Mouse (Mus musculus): ENCODE measurements around the gene Tctex1d2. TPM values are rescaled to one million over a fixed set of nuclear protein-coding genes. Genes with fewer than 3 reads are reported as not detected.

Gene Tctex1d2
- 26.9 TPM for polyA plus RNA-seq (2014; fragmentation: Illumina TruSeq; extraction: RNeasy Lipid Tissue Mini Kit (QIAGEN cat#74804); ENCODE audit: low read depth, low replicate concordance)

DNA sequence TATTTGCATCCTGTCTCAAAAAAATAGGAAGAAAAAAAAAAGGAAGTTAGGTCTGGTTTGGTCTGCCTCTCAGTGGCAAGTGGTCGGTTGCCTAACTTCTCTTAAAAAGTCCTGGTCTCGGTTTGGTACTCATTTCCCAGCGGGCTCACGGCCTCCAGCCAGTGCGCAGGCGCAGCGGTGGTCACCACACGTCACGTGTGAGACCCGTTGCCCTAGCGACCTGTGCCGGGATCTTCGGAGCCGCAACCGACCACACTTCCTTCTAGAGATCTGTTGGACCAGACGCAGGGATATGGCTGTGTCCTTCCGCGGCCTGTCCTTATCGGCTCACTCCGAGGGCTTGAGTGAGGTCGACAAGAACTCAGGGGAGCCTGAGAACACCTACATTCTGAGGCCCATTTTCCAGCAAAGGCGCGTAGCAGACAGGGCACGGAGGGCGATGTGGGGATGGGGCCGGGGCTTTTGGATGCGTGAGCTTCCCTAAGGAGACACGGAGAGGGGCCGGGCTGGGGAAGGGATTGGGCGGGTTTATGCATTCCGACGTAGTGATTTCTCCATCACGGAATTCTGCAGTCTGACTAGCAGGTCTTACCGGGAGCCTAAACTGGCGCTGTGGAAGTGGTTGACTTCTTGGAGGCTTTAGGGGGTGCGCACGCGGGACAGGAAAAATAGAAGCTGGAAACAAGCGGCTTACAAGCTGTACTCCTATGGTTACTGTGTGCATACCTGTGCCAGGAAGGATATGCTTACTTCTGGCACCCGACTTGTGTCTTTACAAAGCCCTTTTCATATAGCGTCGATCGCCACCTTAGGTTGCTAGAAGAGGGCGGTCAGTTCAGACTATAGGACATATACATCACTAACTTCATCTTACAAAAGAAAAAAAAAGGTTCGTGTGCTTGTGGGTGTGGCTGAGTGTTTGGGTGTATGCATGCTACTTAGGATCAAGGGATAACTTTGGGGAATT lies at the start of gene Tctex1d2:
Gene Tctex1d2 (plus strand): TSS at position 186 of the 967 bp plus-strand sequence.

DNA sequence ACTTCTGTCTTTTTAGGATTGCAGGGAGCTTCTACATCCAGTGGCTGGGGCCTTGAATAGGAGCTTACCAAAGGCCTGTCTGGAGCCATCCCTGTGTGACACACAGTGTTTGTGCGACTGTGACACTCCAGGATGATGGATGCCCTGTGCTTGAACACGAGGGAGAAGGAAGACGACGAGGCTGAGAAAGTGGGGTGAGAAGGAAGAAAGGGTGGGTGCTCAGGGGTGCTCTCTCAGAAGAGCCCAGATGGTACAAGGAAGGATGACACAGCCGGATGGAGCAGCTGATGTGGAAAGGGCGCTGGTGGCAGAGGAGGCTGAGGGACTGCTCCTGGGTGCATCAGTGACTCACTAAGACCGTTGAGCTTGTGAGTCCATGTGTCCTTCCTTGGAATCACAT lies 19.2 kb upstream of the Tctex1d2 start, which contains the start of gene Tm4sf19:
Gene Tm4sf19 (plus strand): TSS at position 240 of the 400 bp plus-strand sequence.

DNA sequence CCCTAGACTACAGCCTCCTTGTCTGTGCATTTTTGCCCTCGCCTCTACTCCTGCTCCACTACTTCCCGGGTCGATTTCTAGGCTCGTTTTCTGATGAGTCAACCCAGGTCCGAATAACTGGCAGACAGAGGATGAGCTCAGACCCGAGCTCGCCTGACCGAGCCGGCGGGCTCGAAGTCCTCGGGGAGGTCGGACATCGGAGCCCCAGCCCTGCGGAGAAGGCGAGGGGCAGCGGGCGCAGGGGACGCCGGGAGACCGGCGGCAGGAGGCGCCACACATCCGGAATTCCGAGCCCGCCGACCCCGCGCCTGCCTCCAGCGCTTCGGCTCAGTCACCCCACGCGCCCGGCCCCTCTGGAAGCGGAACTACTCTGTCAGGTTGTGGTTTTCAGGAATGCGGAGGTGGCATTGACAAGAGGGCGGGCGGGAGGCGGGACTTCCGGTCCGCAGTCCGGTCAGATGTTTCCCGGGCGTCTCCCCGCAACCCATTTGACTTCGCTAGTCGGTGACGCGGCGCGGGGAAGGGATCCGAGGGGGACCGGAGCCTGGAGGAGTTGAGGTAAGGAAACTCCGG lies 11.1 kb downstream of the Tctex1d2 start, which contains the start of gene Pcyt1a:
Gene Pcyt1a (plus strand): TSS at position 448 of the 573 bp plus-strand sequence.

Other genes with a start within 250 kb of the Tctex1d2 start
- gene Bex6, start 239.9 kb upstream of the Tctex1d2 start, polyA plus RNA-seq (2014; fragmentation: Illumina TruSeq; extraction: RNeasy Lipid Tissue Mini Kit (QIAGEN cat#74804); ENCODE audit: low read depth, low replicate concordance), result not detected
- gene Fbxo45, start 172.5 kb upstream of the Tctex1d2 start, polyA plus RNA-seq (2014; fragmentation: Illumina TruSeq; extraction: RNeasy Lipid Tissue Mini Kit (QIAGEN cat#74804); ENCODE audit: low read depth, low replicate concordance), result 26.0 TPM
- 19.4 TPM for gene Wdr53, start 172.5 kb upstream of the Tctex1d2 start, polyA plus RNA-seq (2014; fragmentation: Illumina TruSeq; extraction: RNeasy Lipid Tissue Mini Kit (QIAGEN cat#74804); ENCODE audit: low read depth, low replicate concordance)
- gene Smco1, start 148.2 kb upstream of the Tctex1d2 start, polyA plus RNA-seq (2014; fragmentation: Illumina TruSeq; extraction: RNeasy Lipid Tissue Mini Kit (QIAGEN cat#74804); ENCODE audit: low read depth, low replicate concordance), result not detected
- gene Rnf168, start 142.2 kb upstream of the Tctex1d2 start, polyA plus RNA-seq (2014; fragmentation: Illumina TruSeq; extraction: RNeasy Lipid Tissue Mini Kit (QIAGEN cat#74804); ENCODE audit: low read depth, low replicate concordance), result 11.2 TPM
- gene Ubxn7, start 87.4 kb upstream of the Tctex1d2 start, polyA plus RNA-seq (2014; fragmentation: Illumina TruSeq; extraction: RNeasy Lipid Tissue Mini Kit (QIAGEN cat#74804); ENCODE audit: low read depth, low replicate concordance), result 9.5 TPM
- 0.83 TPM for gene Tm4sf19, start 19.2 kb upstream of the Tctex1d2 start, polyA plus RNA-seq (2014; fragmentation: Illumina TruSeq; extraction: RNeasy Lipid Tissue Mini Kit (QIAGEN cat#74804); ENCODE audit: low read depth, low replicate concordance)
- 27.3 TPM for gene Pcyt1a, start 11.2 kb downstream of the Tctex1d2 start, polyA plus RNA-seq (2014; fragmentation: Illumina TruSeq; extraction: RNeasy Lipid Tissue Mini Kit (QIAGEN cat#74804); ENCODE audit: low read depth, low replicate concordance)
- gene Slc51a, start 68.2 kb downstream of the Tctex1d2 start, polyA plus RNA-seq (2014; fragmentation: Illumina TruSeq; extraction: RNeasy Lipid Tissue Mini Kit (QIAGEN cat#74804); ENCODE audit: low read depth, low replicate concordance), result not detected
- 1.6 TPM for gene Zdhhc19, start 76.6 kb downstream of the Tctex1d2 start, polyA plus RNA-seq (2014; fragmentation: Illumina TruSeq; extraction: RNeasy Lipid Tissue Mini Kit (QIAGEN cat#74804); ENCODE audit: low read depth, low replicate concordance)
- 24.1 TPM for gene Tfrc, start 189.2 kb downstream of the Tctex1d2 start, polyA plus RNA-seq (2014; fragmentation: Illumina TruSeq; extraction: RNeasy Lipid Tissue Mini Kit (QIAGEN cat#74804); ENCODE audit: low read depth, low replicate concordance)
- gene Tnk2, start 224.2 kb downstream of the Tctex1d2 start, polyA plus RNA-seq (2014; fragmentation: Illumina TruSeq; extraction: RNeasy Lipid Tissue Mini Kit (QIAGEN cat#74804); ENCODE audit: low read depth, low replicate concordance), result 58.0 TPM

Data from adipose tissue, adult 10 weeks (tissue).